Mouse (Mus musculus) CD8-positive naive resting alpha-beta T cell, adult 2 months (primary cell): ENCODE measurements around the gene Mphosph6.

ENCODE experiments used
- DNase-seq, 2 experiments: peaks; one replicate each; pipeline ENCODE4 v3.0.0; 2022; ENCODE audit warnings: low read depth in 2 of 2, low spot score in 2 of 2

Mphosph6 gene

DNA sequence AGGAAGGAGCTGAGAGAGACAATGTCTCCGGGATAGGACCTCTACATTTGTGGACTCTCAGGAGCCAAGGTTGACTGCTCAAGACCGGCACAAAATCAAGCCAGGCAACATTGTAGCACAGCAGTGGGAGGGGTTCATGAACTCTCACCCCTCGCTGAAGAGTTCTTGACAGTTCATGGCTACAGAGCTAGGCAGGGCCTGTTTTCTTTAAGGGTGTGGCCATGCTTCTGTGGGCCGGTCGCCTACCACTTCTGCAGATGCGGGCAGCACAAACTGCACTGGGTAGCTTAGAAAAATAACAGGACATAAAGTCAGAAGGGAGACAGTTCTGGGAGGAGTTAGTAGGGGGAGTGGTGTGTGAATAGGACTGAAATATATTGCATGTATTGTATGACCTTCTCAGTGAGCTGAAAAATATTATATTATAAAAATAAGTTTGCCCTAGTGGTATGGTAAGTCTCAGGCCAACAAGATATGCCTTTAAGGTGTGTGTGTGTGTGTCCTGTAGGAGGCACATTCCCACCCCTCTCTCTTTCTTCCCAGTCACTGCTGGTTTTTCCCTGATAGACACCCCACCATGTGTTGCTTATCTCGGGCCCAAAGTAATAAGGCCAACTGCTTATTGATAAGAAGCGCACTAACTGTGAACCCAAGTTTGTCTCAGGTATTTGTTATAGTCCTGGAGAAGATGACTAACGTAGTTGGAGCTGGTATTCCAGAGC, 30.5 kb downstream of the Mphosph6 start:
- DNase-seq = no peak

DNA sequence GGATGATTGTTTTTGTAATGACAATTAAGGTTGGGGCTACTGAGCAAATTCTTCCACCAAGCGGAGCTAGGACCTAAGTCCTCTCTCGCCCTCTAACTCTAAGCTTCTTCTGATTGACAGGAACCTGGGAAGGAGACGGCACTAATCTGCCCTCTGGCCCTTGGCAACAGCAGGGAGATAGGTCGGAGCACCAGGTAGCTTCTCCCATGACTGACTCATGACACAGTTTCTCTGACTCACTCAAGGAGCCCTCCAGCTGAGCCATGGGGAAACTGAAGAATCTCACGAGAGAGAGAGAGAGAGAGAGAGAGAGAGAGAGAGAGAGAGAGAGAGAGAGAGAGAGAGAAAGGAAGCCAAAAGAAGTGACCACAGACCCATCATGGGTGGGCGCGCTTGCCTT, 32.8 kb downstream of the Mphosph6 start:
- no peak for DNase-seq

DNA sequence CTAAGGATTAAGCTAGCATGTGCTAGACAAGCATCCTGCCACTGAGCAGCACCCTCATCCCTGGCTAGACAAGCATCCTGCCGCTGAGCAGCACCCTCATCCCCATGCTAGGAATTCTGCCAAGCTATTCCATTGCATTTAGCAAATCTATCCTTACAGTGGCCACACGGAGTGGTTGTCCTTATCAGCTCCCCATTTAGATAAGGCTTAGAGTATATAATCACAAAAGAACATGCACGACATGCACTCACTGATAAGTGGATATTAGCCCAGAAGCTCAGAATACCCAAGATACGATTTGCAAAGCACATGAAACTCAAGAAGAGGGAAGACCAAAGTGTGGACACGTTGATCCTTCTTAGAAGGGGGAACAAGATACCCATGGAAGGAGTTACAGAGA, 35.8 kb downstream of the Mphosph6 start:
- no peak for DNase-seq

DNA sequence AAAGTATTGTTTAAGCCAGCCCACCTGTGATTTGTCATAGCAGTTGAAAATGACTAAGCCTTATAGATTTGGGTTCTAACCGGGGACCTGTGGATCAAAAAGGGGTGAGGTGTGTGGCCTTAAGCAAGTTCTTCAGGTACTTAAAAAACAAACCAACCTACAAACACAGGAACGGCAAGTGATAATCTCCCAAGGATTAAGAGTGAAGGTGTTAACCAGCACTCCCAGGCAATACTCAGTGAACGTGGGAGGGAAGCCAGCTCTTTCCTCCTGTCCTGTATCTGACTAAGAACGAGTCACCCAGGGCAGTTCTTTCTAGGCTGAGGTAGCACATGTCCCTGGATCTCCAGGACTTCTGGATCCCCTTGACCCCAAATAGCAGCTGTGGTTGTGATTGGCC, 37.1 kb downstream of the Mphosph6 start:
- no peak for DNase-seq

GRCm38 (mm10) chr8:117762776-117763175, 39.0 kb downstream of the Mphosph6 start:
- DNase-seq = no peak

- DNase-seq = no peak
Measured at GRCm38 (mm10) chr8:117757900-117758299, 43.8 kb downstream of the Mphosph6 start.

DNA sequence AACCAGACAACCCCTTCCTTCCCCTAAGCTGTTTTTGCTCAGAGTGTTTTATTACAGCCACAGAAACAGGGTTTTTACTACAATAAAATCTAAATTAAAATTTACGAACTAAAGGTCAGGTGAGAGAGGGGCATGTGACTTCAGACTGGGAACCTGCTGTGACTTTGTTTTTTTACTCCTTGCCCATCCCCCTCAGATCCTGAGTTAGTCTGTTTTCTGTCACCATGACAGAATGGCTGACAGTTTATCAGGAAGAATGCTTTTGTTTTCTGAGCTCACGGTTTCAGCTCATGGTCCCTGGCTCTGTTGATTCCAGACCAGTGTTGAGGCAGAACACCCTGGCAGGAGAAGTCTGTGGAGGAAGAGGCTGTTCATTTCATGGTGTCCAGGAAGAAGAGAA, 52.3 kb downstream of the Mphosph6 start:
- no peak for DNase-seq

DNA sequence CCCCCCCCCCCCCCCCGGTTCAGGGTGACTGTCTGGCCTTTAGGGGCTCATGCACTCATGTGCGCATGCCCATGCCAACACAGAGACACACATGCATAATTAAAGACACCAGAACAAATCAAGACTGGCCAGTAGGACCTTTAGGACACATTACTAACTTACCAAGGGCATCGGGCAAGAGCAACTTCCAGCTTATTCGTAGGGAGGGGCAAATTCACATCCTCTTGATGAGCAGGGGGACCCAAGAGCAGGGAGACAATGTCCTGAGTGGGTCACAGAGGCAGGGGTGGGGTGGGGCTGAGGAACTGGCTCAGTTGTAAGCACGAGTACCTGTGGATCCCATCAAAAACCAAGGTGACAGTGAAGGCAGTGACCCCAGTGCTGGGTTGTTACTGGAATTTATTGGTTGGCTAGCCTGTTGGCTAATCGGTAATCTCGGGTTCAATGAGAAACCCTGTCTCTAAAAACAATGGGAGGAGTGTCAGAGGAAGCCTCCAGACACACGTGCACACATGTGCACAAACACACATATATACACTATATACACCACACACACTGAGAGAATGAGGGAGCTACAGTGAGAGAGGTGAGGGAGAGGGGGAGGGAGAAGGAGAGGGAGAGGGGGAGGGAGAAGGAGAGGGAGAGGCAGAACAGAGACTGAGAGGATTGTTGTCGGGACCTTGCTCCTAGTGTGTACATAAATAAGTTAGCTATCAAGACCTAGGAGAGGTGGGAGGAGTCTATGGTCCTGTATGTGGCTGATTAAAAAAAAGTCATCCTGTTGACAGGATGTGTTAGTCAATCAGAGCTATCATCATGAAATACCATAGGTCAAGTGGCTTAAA, 53.6 kb downstream of the Mphosph6 start:
- no peak for DNase-seq

DNA sequence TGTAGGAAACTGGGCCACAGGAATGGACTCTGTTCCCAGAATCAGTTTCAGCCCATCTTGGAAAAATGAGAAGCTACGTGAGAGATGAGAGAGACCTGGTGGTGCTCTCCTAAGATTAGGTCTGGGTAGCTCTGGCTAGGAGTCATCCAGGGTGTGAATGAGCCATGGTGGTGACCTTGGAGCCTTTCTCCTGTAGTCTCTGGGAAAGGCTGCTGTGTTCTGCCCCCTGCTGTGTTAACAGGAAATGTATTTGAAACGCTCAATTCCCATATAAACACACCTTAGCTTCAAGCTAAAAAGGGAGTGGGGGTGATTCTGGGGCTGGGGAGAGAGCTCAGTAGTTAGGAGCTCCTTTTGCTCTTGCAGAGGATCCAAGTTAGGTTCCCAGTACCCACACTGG, 54.3 kb downstream of the Mphosph6 start:
- DNase-seq = no peak

DNA sequence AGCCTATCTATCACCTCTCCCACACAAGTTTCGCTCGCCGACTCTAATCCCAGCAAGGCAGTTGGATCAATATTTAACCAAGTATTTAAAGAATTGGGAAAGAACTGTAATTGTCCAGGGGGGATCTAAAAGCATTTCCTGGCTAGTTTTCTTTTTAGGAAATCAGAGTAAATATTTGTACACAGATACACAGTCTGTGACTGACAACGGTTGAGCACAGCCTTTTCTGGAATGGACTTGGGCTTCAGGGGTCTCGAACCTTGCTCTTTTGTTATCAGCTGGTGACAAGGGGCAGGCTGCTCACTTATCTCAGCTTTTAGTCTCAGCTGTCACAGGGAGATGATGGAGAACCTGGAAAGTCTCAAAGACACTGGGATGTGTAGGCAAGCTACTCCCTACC, 55.1 kb downstream of the Mphosph6 start:
- no peak for DNase-seq

DNA sequence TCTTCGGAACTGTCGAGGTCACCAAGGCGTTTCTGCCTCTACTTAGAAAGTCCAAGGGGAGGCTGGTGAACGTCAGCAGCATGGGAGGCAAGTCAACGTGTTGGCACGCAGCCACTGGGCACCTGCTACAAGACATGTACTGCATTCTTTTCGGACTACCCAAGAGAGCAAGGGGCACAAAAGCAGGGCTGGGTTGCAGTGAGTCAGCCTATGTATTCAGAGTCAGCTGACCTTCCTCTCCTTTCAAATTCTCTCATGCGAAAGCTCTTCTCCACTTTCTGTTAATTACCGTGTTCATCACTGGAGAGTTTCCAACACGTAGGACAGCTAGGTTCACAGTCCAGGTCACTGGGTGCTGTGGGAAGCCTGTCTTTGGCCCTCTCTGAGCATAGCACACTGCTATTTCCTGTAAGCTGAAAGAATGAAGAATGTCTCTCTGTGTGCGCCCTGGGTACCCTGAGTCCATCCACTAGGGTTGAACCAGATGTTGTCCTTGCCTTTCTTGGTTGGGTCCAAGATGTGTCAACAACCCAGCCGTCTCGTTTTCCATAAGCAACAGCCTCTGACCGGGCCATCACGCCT, 59.2 kb downstream of the Mphosph6 start:
- no peak for DNase-seq
